Comparison of ENCODE assay signal across 7 mouse cellular contexts in the genomic region with DNA sequence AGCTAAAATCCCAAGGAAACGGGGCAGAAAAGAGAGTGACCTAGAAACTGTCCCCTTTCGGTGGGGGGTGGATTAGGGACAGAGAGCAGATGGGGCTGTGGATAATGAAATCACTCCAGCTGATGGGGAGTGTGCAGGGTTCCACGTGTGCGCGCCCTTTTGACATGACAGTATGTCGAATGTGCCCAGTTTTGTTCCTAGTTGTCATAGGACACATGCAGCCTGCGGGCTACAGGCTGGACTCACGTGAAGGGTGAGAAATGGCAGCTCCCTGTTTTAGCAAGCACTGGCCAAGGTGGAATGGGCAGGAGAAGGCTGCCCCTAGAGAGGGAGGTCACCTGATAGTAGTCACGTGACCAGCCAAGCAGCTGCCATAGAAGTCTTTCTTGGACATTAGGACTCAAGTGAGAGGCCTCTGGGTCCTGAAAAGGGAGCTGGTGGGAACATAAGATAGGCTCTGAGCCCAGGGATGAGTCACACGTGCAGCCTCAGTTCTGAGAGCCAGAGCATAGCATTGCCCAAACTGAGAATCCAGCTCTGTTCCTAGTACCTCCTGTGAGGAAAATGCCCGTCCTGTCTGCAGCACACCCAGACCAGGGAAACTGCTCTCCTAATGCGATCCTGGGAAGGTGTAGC.
A peak's percentile ranks its signal among the peaks of the same experiment; 100 is the strongest.
DNase-seq lines count a peak whose midpoint lies in the region; ATAC-seq and TF ChIP-seq lines count a peak whose summit lies in the region.

No protein-coding gene starts in this region.

- H3K9me3 ChIP-seq in lung, embryonic 16.5 days (ENCODE audit: control insufficient read depth, low read length), result no peaks in the 10 kb centered on the region
- H3K9me3 ChIP-seq in heart, embryonic 10.5 days, result no peaks in the 10 kb centered on the region
- H3K9me3 ChIP-seq in stomach, postnatal 0 days (ENCODE audit: control insufficient read depth, low read length), result no peaks in the 10 kb centered on the region

- ATAC-seq in lung, embryonic 16.5 days (ENCODE audit: low read depth), result peak; percentile 51; the same call in 1 of the 2 replicates
- peak; percentile 53; the same call in 1 of the 2 replicates for ATAC-seq in stomach, postnatal 0 days (ENCODE audit: low FRiP score, low TSS enrichment)
- no peak for ATAC-seq in CD4-positive, CD25-positive, alpha-beta regulatory T cell, adult 4 months

- TF ChIP-seq EP300 in stomach, postnatal 0 days (optimal IDR thresholded peaks at IDR 0.05), result no peak

- no peak for TF ChIP-seq CTCF in lung, adult 2 months (IDR thresholded peaks at IDR 0.05; ENCODE audit: insufficient read depth, low read length)
- TF ChIP-seq CTCF in stomach, postnatal 0 days (IDR thresholded peaks at IDR 0.05; ENCODE audit: low read depth), result no peak

- H3K4me1 ChIP-seq in lung, embryonic 16.5 days (replicated peaks; ENCODE audit: control insufficient read depth, insufficient read depth, low read length), result no peaks in the 10 kb centered on the region
- no peaks in the 10 kb centered on the region; the same call in 1 of the 2 replicates for H3K4me1 ChIP-seq in lung, adult 2 months (ENCODE audit: control insufficient read depth, insufficient read depth, low read length)
- peaks cover 18% of the 10 kb centered on the region for H3K4me1 ChIP-seq in heart, embryonic 10.5 days
- no peaks in the 10 kb centered on the region for H3K4me1 ChIP-seq in stomach, postnatal 0 days (replicated peaks; ENCODE audit: control insufficient read depth, insufficient read depth)

- no peak for DNase-seq in lung, adult 2 months
- DNase-seq in adrenal gland, postnatal 36 days, result peak; percentile 83 to 89
- no peak for DNase-seq in heart, embryonic 10.5 days (ENCODE audit: low spot score)
- peak; percentile 30 to 37 for DNase-seq in left cerebral cortex, postnatal 36 days (ENCODE audit: low spot score in 2 of 2)
- peak; percentile 38 for DNase-seq in stomach, postnatal 0 days (ENCODE audit: low spot score)

- H3K4me2 ChIP-seq in lung, embryonic 16.5 days (ENCODE audit: low read depth, low read length), result no peak overlapping the region
- H3K4me2 ChIP-seq in stomach, postnatal 0 days (replicated peaks; ENCODE audit: low read depth), result no peak overlapping the region

- no peak for TF ChIP-seq POLR2A in lung, adult 2 months (IDR thresholded peaks at IDR 0.05; ENCODE audit: borderline replicate concordance, extremely low read depth, low read depth, low read length)

- no peak overlapping the region for H3K27ac ChIP-seq in lung, embryonic 16.5 days (ENCODE audit: low read length)
- peak overlapping the region; percentile 29; the same call in 1 of the 2 replicates for H3K27ac ChIP-seq in heart, embryonic 10.5 days
- no peak overlapping the region for H3K27ac ChIP-seq in stomach, postnatal 0 days (replicated peaks)

- no peaks in the 10 kb centered on the region for H3K36me3 ChIP-seq in lung, embryonic 16.5 days (ENCODE audit: control insufficient read depth, insufficient read depth, low read length)
- no peaks in the 10 kb centered on the region for H3K36me3 ChIP-seq in heart, embryonic 10.5 days
- no peaks in the 10 kb centered on the region for H3K36me3 ChIP-seq in stomach, postnatal 0 days (ENCODE audit: control insufficient read depth, insufficient read depth, low read length)

- H3K9ac ChIP-seq in lung, embryonic 16.5 days (ENCODE audit: low read length), result no peak overlapping the region
- no peak overlapping the region for H3K9ac ChIP-seq in stomach, postnatal 0 days (ENCODE audit: low read length)

- no peaks in the 10 kb centered on the region for H3K27me3 ChIP-seq in lung, embryonic 16.5 days (ENCODE audit: control insufficient read depth, insufficient read depth, low read depth, low read length)
- no peaks in the 10 kb centered on the region for H3K27me3 ChIP-seq in heart, embryonic 10.5 days (ENCODE audit: insufficient read depth, poor library complexity, severe bottlenecking)
- no peaks in the 10 kb centered on the region; the same call in 1 of the 2 replicates for H3K27me3 ChIP-seq in stomach, postnatal 0 days (ENCODE audit: control insufficient read depth, insufficient read depth, low read length)

- 58% methylated on average over 12 of the region's 12 CpGs for WGBS in lung, embryonic 16.5 days
- 71% methylated on average over 12 of the region's 12 CpGs for WGBS in lung, adult 2 months
- 59% methylated on average over 12 of the region's 12 CpGs for WGBS in heart, embryonic 10.5 days
- WGBS in stomach, postnatal 0 days, result 58% methylated on average over 12 of the region's 12 CpGs

- no peak overlapping the region for H3K4me3 ChIP-seq in lung, embryonic 16.5 days (ENCODE audit: low read length)
- H3K4me3 ChIP-seq in lung, adult 2 months (replicated peaks; ENCODE audit: extremely low read depth, low read depth, low read length), result no peak overlapping the region
- no peak overlapping the region for H3K4me3 ChIP-seq in heart, embryonic 10.5 days
- no peak overlapping the region for H3K4me3 ChIP-seq in stomach, postnatal 0 days (ENCODE audit: low read depth, low read length)

- intact Hi-C loops in left cerebral cortex, postnatal 36 days (cut with DNase I), result no loop called here

Comparison
In these comparisons a context has a peak if more than half of its experiments do, and no peak if none do; other contexts are left out.
1. DNase-seq: peak in adrenal gland, postnatal 36 days (2 of 2), left cerebral cortex, postnatal 36 days (2 of 2) and stomach, postnatal 0 days (single experiment); none in lung, adult 2 months (single experiment) and heart, embryonic 10.5 days (single experiment).